Mouse (Mus musculus): ENCODE results near the gene Cldn19. TPM values are rescaled to one million over a fixed set of nuclear protein-coding genes. Genes with fewer than 3 reads are reported as not detected.

Gene Cldn19
- polyA plus RNA-seq, 1 experiment: 83.6 TPM

DNA sequence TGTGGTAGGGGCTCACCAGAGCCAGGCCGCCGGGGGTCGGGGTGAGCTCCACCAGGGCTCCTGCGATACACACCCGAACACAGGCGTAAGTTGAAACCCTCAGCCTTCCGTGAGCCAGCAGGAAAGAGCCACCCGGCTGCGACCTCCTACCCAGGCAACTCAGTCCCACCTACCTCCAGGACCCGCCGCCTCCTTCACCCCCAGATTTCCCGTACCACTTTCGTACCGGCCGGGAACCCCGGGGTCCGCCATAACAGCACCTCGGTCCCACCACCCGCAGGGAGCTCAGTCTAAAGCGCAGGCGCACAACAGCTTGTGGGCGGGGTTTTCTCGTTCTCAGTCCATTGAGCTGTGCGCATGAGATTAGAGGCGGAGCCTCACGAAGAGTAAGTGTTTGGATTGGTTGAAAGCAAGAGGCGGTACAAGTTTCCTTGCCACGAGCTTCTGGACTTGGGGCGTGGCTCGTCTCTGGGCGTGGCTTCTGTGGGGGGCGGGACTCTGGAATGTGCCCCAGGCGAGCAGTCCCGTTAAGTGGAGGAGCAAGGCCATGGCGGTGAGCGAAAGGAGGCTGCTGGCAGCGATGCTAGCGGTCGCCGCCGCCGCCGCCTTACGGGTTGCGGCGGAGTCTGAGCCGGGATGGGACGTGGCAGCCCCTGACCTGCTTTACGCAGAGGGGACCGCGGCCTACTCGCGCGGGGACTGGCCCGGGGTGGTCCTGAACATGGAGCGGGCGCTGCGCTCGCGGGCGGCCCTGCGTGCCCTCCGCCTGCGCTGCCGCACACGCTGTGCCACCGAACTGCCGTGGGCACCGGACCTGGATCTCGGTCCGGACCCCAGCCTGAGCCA, 22.6 kb upstream of the Cldn19 start, which contains the start of the genes AU022252 and P3h1:
TSS of gene AU022252 (minus strand) at position 303 of the 846 bp plus-strand sequence.
TSS of gene P3h1 (plus strand) at position 506 of the 846 bp plus-strand sequence.
- Histone ChIP-seq H3K27me3 (replicated peaks; ENCODE audit: control insufficient read depth, insufficient read depth, low read length) (no peaks in the 10 kb centered on the region), H3K36me3 (ENCODE audit: control insufficient read depth, insufficient read depth, low read length) (no peaks in the 10 kb centered on the region; the same call in 1 of the 2 replicates), H3K4me1 (ENCODE audit: control insufficient read depth, insufficient read depth, low read length) (no peaks in the 10 kb centered on the region; the same call in 1 of the 2 replicates), H3K4me3 (ENCODE audit: insufficient read depth, low read depth, low read length) (peak within 1 kb of the TSS; percentile 98), H3K27ac (ENCODE audit: insufficient read depth, low read depth, low read length) (peak within 1 kb of the TSS; percentile 55; the same call in 1 of the 2 replicates)
- TF ChIP-seq CTCF (conservative IDR thresholded peaks at IDR 0.05; ENCODE audit: insufficient read depth, insufficient read length, low read depth, low read length) (no peak), POLR2A (IDR thresholded peaks at IDR 0.05; ENCODE audit: low read depth, low read length) (peak; percentile 61)
- under 1% methylated on average over 71 of the region's 71 CpGs for WGBS
- peak; percentile 100 for DNase-seq

DNA sequence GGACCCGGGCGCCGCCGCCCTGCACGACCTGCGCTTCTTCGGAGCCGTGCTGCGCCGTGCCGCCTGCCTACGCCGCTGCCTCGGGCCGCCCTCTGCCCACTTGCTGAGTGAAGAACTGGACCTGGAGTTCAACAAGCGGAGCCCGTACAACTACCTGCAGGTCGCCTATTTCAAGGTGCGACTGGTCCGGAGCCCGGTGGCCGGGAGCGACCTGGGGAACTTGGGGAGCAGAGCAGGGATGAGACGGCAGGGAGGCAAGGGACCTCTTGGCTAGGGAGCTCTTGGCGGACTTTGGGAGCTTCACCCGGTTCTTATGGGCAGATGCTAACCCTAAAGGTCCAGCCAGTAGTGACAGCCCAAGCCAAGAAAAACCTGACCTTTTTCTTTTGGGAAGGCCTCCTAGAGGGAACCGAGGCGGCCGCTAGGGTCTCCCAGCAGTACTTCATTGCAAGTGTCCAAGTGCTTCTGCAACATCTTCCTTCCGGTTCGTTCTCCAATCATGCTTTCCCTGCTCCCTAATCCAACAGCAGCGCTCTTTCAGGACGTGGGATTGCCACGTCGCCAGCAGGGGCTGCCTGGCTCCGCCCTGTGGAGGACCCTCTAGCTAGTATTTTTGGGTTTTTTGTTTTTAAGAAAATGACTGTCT, 21.8 kb upstream of the Cldn19 start:
- Histone ChIP-seq H3K4me1 (ENCODE audit: control insufficient read depth, insufficient read depth, low read length) (no peaks in the 10 kb centered on the region; the same call in 1 of the 2 replicates), H3K27ac (ENCODE audit: insufficient read depth, low read depth, low read length) (no peak overlapping the region), H3K36me3 (ENCODE audit: control insufficient read depth, insufficient read depth, low read length) (no peaks in the 10 kb centered on the region), H3K27me3 (replicated peaks; ENCODE audit: control insufficient read depth, insufficient read depth, low read length) (no peaks in the 10 kb centered on the region), H3K4me3 (ENCODE audit: insufficient read depth, low read depth, low read length) (peak overlapping the region; percentile 90)
- no peak for TF ChIP-seq POLR2A (IDR thresholded peaks at IDR 0.05; ENCODE audit: low read depth, low read length)
- 0 out of 2 replicates have a peak, but pooled peaks have one; percentile 11 for TF ChIP-seq CTCF (conservative IDR thresholded peaks at IDR 0.05; ENCODE audit: insufficient read depth, insufficient read length, low read depth, low read length)
- DNase-seq: peak; percentile 53
- WGBS: 1% methylated on average over 36 of the region's 36 CpGs

DNA sequence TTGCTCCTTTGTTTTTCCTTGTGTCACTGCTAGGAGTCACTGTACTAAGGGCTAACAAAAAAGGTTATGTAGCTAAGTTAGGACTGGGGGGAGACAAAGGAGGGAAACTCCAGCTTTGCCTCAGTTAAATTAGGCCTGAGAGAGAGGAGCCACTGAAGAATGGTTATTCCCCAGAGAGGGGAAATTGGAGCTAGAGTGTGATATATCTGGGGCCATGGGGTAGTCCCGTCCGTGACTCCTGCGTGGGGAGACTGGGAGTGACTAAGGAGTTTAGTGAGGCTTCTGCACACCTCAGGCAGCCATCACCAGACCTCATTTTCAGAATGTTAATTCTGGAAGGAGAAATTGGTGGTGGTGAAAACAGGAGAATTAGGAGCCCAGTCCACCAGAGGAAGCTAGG, 20.9 kb upstream of the Cldn19 start:
- H3K27ac ChIP-seq (ENCODE audit: insufficient read depth, low read depth, low read length): no peak overlapping the region
- no peaks in the 10 kb centered on the region for H3K36me3 ChIP-seq (ENCODE audit: control insufficient read depth, insufficient read depth, low read length)
- TF ChIP-seq CTCF (conservative IDR thresholded peaks at IDR 0.05; ENCODE audit: insufficient read depth, insufficient read length, low read depth, low read length) (no peak), POLR2A (IDR thresholded peaks at IDR 0.05; ENCODE audit: low read depth, low read length) (no peak)
- 80% methylated on average over 3 of the region's 3 CpGs for WGBS
- H3K4me3 ChIP-seq (ENCODE audit: insufficient read depth, low read depth, low read length): no peak overlapping the region
- H3K4me1 ChIP-seq (ENCODE audit: control insufficient read depth, insufficient read depth, low read length): peaks cover 3% of the 10 kb centered on the region; the same call in 1 of the 2 replicates
- no peak for DNase-seq
- no peaks in the 10 kb centered on the region for H3K27me3 ChIP-seq (replicated peaks; ENCODE audit: control insufficient read depth, insufficient read depth, low read length)

DNA sequence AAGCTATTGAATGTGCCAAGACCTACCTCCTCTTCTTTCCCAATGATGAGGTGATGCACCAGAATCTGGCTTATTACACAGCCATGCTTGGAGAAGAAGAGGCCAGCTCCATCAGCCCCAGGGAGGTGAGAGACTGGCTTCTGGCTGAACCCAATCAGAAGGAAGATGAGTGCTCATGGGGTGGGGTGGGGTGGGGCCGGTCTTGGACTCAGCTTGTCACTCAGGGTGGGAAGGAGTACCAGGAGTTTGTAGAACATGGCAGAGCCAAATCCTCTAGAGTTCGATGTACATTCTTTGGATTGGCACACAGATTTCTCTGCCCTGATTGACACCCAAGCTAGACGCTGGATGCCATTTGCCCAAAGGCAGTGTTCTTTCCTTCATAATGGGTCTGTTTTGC, 16.6 kb upstream of the Cldn19 start:
- Histone ChIP-seq H3K27ac (ENCODE audit: insufficient read depth, low read depth, low read length) (no peak overlapping the region), H3K4me1 (ENCODE audit: control insufficient read depth, insufficient read depth, low read length) (peaks cover 3% of the 10 kb centered on the region; the same call in 1 of the 2 replicates), H3K27me3 (replicated peaks; ENCODE audit: control insufficient read depth, insufficient read depth, low read length) (no peaks in the 10 kb centered on the region), H3K4me3 (ENCODE audit: insufficient read depth, low read depth, low read length) (no peak overlapping the region), H3K36me3 (ENCODE audit: control insufficient read depth, insufficient read depth, low read length) (no peaks in the 10 kb centered on the region)
- 61% methylated on average over 3 of the region's 3 CpGs for WGBS
- no peak for DNase-seq
- no peak for TF ChIP-seq CTCF (conservative IDR thresholded peaks at IDR 0.05; ENCODE audit: insufficient read depth, insufficient read length, low read depth, low read length)
- TF ChIP-seq POLR2A (IDR thresholded peaks at IDR 0.05; ENCODE audit: low read depth, low read length): no peak

DNA sequence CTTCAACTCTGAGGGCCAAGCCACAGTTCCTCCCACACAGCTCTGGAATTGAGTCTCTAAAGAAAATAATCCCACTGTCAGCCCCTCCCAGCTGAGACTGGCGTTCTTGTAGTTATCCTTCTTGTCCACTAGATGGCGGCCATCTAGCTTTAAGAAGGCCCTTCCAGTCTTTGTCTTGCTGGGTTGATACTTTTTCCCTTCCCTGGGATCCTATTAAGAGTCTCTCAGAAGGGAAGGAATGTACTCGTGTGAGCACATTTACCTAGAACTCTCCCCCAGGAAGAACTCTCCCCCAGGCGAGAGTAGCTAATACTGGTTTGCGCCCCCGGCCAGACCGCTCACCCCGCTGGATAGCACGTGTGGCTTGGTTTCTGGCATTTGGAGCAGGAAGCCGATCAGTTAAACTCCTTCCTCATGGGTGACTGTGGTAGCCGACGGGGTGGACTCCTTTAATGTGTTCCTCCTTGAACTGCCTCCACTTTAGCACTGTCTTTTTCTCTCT, 16.0 kb upstream of the Cldn19 start:
- no peaks in the 10 kb centered on the region for H3K27me3 ChIP-seq (replicated peaks; ENCODE audit: control insufficient read depth, insufficient read depth, low read length)
- TF ChIP-seq CTCF (conservative IDR thresholded peaks at IDR 0.05; ENCODE audit: insufficient read depth, insufficient read length, low read depth, low read length): peak; percentile 63
- no peak for TF ChIP-seq POLR2A (IDR thresholded peaks at IDR 0.05; ENCODE audit: low read depth, low read length)
- H3K4me3 ChIP-seq (ENCODE audit: insufficient read depth, low read depth, low read length): no peak overlapping the region
- H3K4me1 ChIP-seq (ENCODE audit: control insufficient read depth, insufficient read depth, low read length): peaks cover 3% of the 10 kb centered on the region; the same call in 1 of the 2 replicates
- DNase-seq: peak; percentile 60
- H3K36me3 ChIP-seq (ENCODE audit: control insufficient read depth, insufficient read depth, low read length): no peaks in the 10 kb centered on the region
- 0 out of 2 replicates have a peak overlapping the region, but pooled peaks have one; percentile 37 for H3K27ac ChIP-seq (ENCODE audit: insufficient read depth, low read depth, low read length)
- WGBS: 22% methylated on average over 12 of the region's 12 CpGs

DNA sequence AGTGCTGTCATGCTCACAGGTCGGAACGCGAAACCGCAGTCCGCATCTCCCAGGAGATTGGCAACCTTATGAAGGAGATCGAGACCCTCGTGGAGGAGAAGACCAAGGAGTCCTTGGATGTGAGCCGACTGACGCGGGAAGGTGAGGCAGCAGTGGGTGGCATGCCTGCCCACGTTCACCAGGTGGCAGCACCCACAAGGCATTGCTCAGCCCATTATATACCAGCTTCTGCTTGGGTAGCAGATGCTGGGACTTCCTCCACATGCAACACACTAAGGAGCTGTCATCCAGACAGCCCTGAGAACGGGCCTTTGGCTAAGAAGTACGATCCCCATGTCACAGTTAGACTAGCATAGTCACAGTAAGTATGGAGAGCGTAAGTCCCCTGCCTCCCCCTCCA, 13.6 kb upstream of the Cldn19 start:
- no peaks in the 10 kb centered on the region for H3K36me3 ChIP-seq (ENCODE audit: control insufficient read depth, insufficient read depth, low read length)
- DNase-seq: peak; percentile 43
- WGBS: 84% methylated on average over 14 of the region's 14 CpGs

More for the DNA sequence above, 13.6 kb upstream of the Cldn19 start:
- Histone ChIP-seq H3K4me1 (ENCODE audit: control insufficient read depth, insufficient read depth, low read length) (peaks cover 5% of the 10 kb centered on the region; the same call in 1 of the 2 replicates), H3K27ac (ENCODE audit: insufficient read depth, low read depth, low read length) (no peak overlapping the region), H3K4me3 (ENCODE audit: insufficient read depth, low read depth, low read length) (no peak overlapping the region), H3K27me3 (replicated peaks; ENCODE audit: control insufficient read depth, insufficient read depth, low read length) (no peaks in the 10 kb centered on the region)
- no peak for TF ChIP-seq POLR2A (IDR thresholded peaks at IDR 0.05; ENCODE audit: low read depth, low read length)
- peak; percentile 75 for TF ChIP-seq CTCF (conservative IDR thresholded peaks at IDR 0.05; ENCODE audit: insufficient read depth, insufficient read length, low read depth, low read length)

Measured in kidney, adult 2 months (tissue).